ENCODE assay signal across 8 mouse cellular contexts in genomic region chr3:101885591-101885990, GRCm38 (mm10). TPM values are rescaled to one million over a fixed set of nuclear protein-coding genes. Genes with fewer than 3 reads are reported as not detected.
DNase-seq lines count a peak whose midpoint lies in the region; ATAC-seq and TF ChIP-seq lines count a peak whose summit lies in the region.

No protein-coding gene starts in this region.

- no peaks in the 10 kb centered on the region for H3K9me3 ChIP-seq in forebrain, embryonic 13.5 days (replicated peaks)
- no peaks in the 10 kb centered on the region for H3K9me3 ChIP-seq in forebrain, embryonic 11.5 days (ENCODE audit: control insufficient read depth, low read length)
- H3K9me3 ChIP-seq in stomach, postnatal 0 days (ENCODE audit: control insufficient read depth, low read length): no peaks in the 10 kb centered on the region

- H3K27me3 ChIP-seq in forebrain, embryonic 13.5 days: no peaks in the 10 kb centered on the region
- H3K27me3 ChIP-seq in forebrain, embryonic 11.5 days (ENCODE audit: control insufficient read depth, insufficient read depth, low read length): no peaks in the 10 kb centered on the region
- H3K27me3 ChIP-seq in stomach, postnatal 0 days (ENCODE audit: control insufficient read depth, insufficient read depth, low read length): no peaks in the 10 kb centered on the region

- H3K9ac ChIP-seq in forebrain, embryonic 13.5 days: no peak overlapping the region
- no peak overlapping the region for H3K9ac ChIP-seq in forebrain, embryonic 11.5 days (ENCODE audit: low read length)
- H3K9ac ChIP-seq in stomach, postnatal 0 days (ENCODE audit: low read length): no peak overlapping the region

- peak; percentile 50 for TF ChIP-seq CTCF in stomach, postnatal 0 days (IDR thresholded peaks at IDR 0.05; ENCODE audit: low read depth)

- peaks cover 13% of the 10 kb centered on the region for H3K4me1 ChIP-seq in forebrain, embryonic 13.5 days
- no peaks in the 10 kb centered on the region for H3K4me1 ChIP-seq in forebrain, embryonic 11.5 days (replicated peaks; ENCODE audit: control insufficient read depth, insufficient read depth, low read length)
- H3K4me1 ChIP-seq in stomach, postnatal 0 days (replicated peaks; ENCODE audit: control insufficient read depth, insufficient read depth): 0 out of 2 replicates have a peak, but pooled peaks cover 2% of the 10 kb centered on the region

- no peak overlapping the region for H3K27ac ChIP-seq in forebrain, embryonic 13.5 days
- no peak overlapping the region for H3K27ac ChIP-seq in forebrain, embryonic 11.5 days (ENCODE audit: low read depth, low read length)
- H3K27ac ChIP-seq in stomach, postnatal 0 days (replicated peaks): 0 out of 2 replicates have a peak overlapping the region, but pooled peaks have one; percentile 31

- no peak for DNase-seq in forebrain, embryonic 11.5 days (ENCODE audit: low spot score)
- DNase-seq in urinary bladder, adult 18-20 months (ENCODE audit: low spot score in 2 of 2): peak; percentile 20 to 40
- DNase-seq in urinary bladder, postnatal 10 days (ENCODE audit: low spot score): no peak
- DNase-seq in kidney, postnatal 36 days: peak; percentile 11 to 23
- peak; percentile 20 for DNase-seq in stomach, postnatal 0 days (ENCODE audit: low spot score)
- DNase-seq in adrenal gland, adult 18-20 months (ENCODE audit: low spot score in 2 of 2): no peak
- no peak for DNase-seq in c-Kit-positive CD71-positive TER-119-positive erythroid progenitor cells, embryonic 14.5 days (ENCODE audit: low spot score)

- 23% methylated on average over 3 of the region's 3 CpGs for WGBS in forebrain, embryonic 13.5 days
- 32% methylated on average over 3 of the region's 3 CpGs for WGBS in forebrain, embryonic 11.5 days
- WGBS in stomach, postnatal 0 days: 28% methylated on average over 3 of the region's 3 CpGs

- TF ChIP-seq EP300 in stomach, postnatal 0 days (optimal IDR thresholded peaks at IDR 0.05): no peak

- no peak overlapping the region for H3K4me3 ChIP-seq in forebrain, embryonic 13.5 days
- H3K4me3 ChIP-seq in forebrain, embryonic 11.5 days (ENCODE audit: low read depth, low read length): no peak overlapping the region
- H3K4me3 ChIP-seq in stomach, postnatal 0 days (ENCODE audit: low read depth, low read length): no peak overlapping the region

- H3K4me2 ChIP-seq in forebrain, embryonic 13.5 days: no peak overlapping the region
- H3K4me2 ChIP-seq in forebrain, embryonic 11.5 days (ENCODE audit: low read depth, low read length, severe bottlenecking): no peak overlapping the region
- no peak overlapping the region for H3K4me2 ChIP-seq in stomach, postnatal 0 days (replicated peaks; ENCODE audit: low read depth)

- no peaks in the 10 kb centered on the region for H3K36me3 ChIP-seq in forebrain, embryonic 13.5 days (ENCODE audit: poor library complexity, severe bottlenecking)
- no peaks in the 10 kb centered on the region for H3K36me3 ChIP-seq in forebrain, embryonic 11.5 days (ENCODE audit: control insufficient read depth, insufficient read depth, low read length)
- no peaks in the 10 kb centered on the region for H3K36me3 ChIP-seq in stomach, postnatal 0 days (ENCODE audit: control insufficient read depth, insufficient read depth, low read length)

- ATAC-seq in forebrain, embryonic 13.5 days: peak; percentile 70; the same call in 1 of the 2 replicates
- ATAC-seq in forebrain, embryonic 11.5 days (replicated peaks; ENCODE audit: low FRiP score): no peak
- 0 out of 2 replicates have a peak, but pooled peaks have one; percentile 38 for ATAC-seq in stomach, postnatal 0 days (ENCODE audit: low FRiP score, low TSS enrichment)

RNA-seq across cellular contexts. Expression of gene Mab21l3, which starts 36.8 kb away (rescaled TPM):
- 0.50 and 0.54 TPM in 2 replicates for polyA plus RNA-seq in forebrain, embryonic 13.5 days (2015; fragmentation: Nextera tagmentation; extraction: Ambion mirVana)
- polyA plus RNA-seq in forebrain, embryonic 11.5 days (2014; fragmentation: Nextera tagmentation; extraction: Ambion mirVana): 0.92 and 1.2 TPM in 2 replicates
- polyA plus RNA-seq in stomach, postnatal 0 days (2015; fragmentation: Nextera tagmentation; extraction: Ambion mirVana): 0.57 and 0.67 TPM in 2 replicates
- total RNA-seq in adrenal gland, adult 18-20 months (2021): under 1 TPM; 0.13 to 0.22 TPM

RNA-seq across cellular contexts. Expression of gene Slc22a15, which starts 38.7 kb away (rescaled TPM):
- 4.8 and 5.5 TPM in 2 replicates for polyA plus RNA-seq in forebrain, embryonic 13.5 days (2015; fragmentation: Nextera tagmentation; extraction: Ambion mirVana)
- 5.5 and 5.7 TPM in 2 replicates for polyA plus RNA-seq in forebrain, embryonic 11.5 days (2014; fragmentation: Nextera tagmentation; extraction: Ambion mirVana)
- polyA plus RNA-seq in stomach, postnatal 0 days (2015; fragmentation: Nextera tagmentation; extraction: Ambion mirVana): 4.1 and 5.2 TPM in 2 replicates
- total RNA-seq in adrenal gland, adult 18-20 months (2021): 1 to 10 TPM; 8.5 to 9.6 TPM

Comparison
In these comparisons a context has a peak if more than half of its experiments do, and no peak if none do; other contexts are left out.
1. DNase-seq: peak in urinary bladder, adult 18-20 months (2 of 2), kidney, postnatal 36 days (2 of 2) and stomach, postnatal 0 days (single experiment); none in forebrain, embryonic 11.5 days (single experiment), urinary bladder, postnatal 10 days (single experiment), adrenal gland, adult 18-20 months (0 of 2) and c-Kit-positive CD71-positive TER-119-positive erythroid progenitor cells, embryonic 14.5 days (single experiment).